Comparison of ENCODE assay signal across 9 mouse cellular contexts in genomic region chr10:70594007-70594406, GRCm38 (mm10).
DNase-seq lines count a peak whose midpoint lies in the region; ATAC-seq lines count a peak whose summit lies in the region.
"Had no signal": no experiment of that assay in that cellular context is flagged by ENCODE, and none has a peak within 500 bp of the region (broad histone marks: within the 10 kb centered on the region; RNA-seq: fewer than 3 reads in every experiment).

No protein-coding gene starts in this region.

- no peak overlapping the region for H3K4me2 ChIP-seq in heart, embryonic 12.5 days
- H3K4me2 ChIP-seq: lung, embryonic 15.5 days had no signal

- DNase-seq in heart, postnatal 14 days = peak; percentile 2 to 25
- DNase-seq in ES-CJ7 (ENCODE audit: low read depth, low spot score) = peak; percentile 67
- DNase-seq in adrenal gland, postnatal 36 days = peak; percentile 28 to 36
- peak; percentile 66 to 70 for DNase-seq in kidney, postnatal 36 days
- no peak for DNase-seq in B cell, adult 2 months
- no peak for DNase-seq in natural killer cell, adult 2 months (ENCODE audit: low spot score in 2 of 2)

- peaks cover 6% of the 10 kb centered on the region for H3K4me1 ChIP-seq in heart, embryonic 12.5 days (replicated peaks)

- H3K27me3 ChIP-seq in heart, embryonic 12.5 days (replicated peaks) = peaks cover 13% of the 10 kb centered on the region

- H3K9me3 ChIP-seq in heart, embryonic 12.5 days (replicated peaks) = no peaks in the 10 kb centered on the region
- H3K9me3 ChIP-seq: lung, embryonic 15.5 days had no signal

- no peak overlapping the region for H3K9ac ChIP-seq in heart, embryonic 12.5 days
- H3K9ac ChIP-seq: lung, embryonic 15.5 days had no signal

- WGBS in heart, embryonic 12.5 days = 41% methylated on average over 1 of the region's 1 CpGs

- intact Hi-C loops in heart, postnatal 14 days (cut with DNase I) = loop anchor here (5.0 to 10.0 kb wide), 2 partner anchors 368 to 621 kb away; no protein-coding TSS in a partner anchor

- H3K36me3 ChIP-seq in heart, embryonic 12.5 days = no peaks in the 10 kb centered on the region
- H3K36me3 ChIP-seq: lung, embryonic 15.5 days had no signal

- ATAC-seq in heart, embryonic 12.5 days (ENCODE audit: insufficient number of reproducible peaks, low FRiP score) = no peak
- ATAC-seq in megakaryocyte-erythroid progenitor cell, adult 5-6 weeks (replicated peaks; ENCODE audit: low FRiP score, low TSS enrichment, poor library complexity, severe bottlenecking) = no peak

- no peak overlapping the region for H3K4me3 ChIP-seq in heart, embryonic 12.5 days
- H3K4me3 ChIP-seq: lung, embryonic 15.5 days had no signal

- no peak overlapping the region for H3K27ac ChIP-seq in heart, embryonic 12.5 days (ENCODE audit: poor library complexity, severe bottlenecking)
- H3K27ac ChIP-seq: lung, embryonic 15.5 days had no signal

Comparison
In these comparisons a context has a peak if more than half of its experiments do, and no peak if none do; other contexts are left out.
1. DNase-seq: peak in heart, postnatal 14 days (2 of 2), ES-CJ7 (single experiment), adrenal gland, postnatal 36 days (2 of 2) and kidney, postnatal 36 days (2 of 2); none in B cell, adult 2 months (0 of 2) and natural killer cell, adult 2 months (0 of 2).